Mouse (Mus musculus): ENCODE measurements around the gene Socs2.

The Socs2 gene

DNA sequence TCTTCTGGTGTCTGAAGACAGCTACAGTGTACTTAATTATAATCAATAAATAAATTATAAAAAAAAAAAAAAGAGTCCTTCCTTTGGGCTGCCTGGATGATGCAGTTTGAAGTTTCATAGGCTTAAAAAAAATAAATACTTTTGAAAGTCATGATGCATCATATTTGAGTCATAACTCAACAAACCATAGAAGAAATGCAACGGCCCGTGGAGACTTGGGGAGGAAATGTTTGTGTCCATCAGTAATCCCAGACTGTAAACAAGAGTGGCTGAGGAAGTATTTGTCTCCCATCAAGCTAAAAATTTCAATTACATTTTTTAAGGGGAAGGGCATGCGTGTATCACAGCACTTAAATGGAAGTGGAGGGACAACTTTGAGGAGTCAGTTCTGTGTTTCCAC is 69.2 kb downstream of the Socs2 start:
- DNase-seq (ENCODE audit: low read depth, low spot score): no peak

DNA sequence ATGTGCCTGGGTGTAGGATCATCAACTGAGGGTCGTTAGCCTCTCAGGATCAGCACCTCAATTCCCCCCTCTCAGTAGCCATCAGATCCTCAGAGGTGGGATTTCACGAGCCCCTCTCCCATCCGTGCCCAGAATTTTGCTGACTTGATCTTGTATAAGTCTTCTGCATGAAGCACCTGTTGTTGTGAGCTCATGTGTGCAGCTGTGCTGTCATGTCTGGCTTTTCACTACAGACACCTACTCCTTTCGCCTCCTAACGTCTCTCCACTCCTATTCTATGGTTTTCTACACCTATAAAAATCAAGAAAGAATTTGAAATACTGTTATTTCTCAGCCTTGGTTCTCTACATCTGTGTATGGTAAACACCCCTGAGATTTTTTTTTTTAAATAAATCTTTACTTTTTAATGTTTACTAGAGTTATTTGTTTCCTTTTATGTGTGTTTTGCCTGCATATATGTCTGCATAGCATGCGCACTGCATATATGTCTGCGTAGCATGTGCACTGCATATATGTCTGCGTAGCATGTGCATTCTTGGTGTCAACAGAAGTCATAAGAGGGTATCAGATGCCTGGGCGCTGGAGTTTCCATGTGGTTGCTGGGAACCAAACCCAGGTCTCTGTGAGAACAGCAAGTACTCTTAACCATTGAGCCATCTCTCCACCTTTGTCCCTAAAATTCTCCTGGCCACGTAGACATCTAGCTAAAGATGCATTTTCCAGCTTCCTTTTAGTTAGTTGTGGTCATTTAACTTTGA is 74.0 kb downstream of the Socs2 start:
- DNase-seq (ENCODE audit: low read depth, low spot score): no peak

DNA sequence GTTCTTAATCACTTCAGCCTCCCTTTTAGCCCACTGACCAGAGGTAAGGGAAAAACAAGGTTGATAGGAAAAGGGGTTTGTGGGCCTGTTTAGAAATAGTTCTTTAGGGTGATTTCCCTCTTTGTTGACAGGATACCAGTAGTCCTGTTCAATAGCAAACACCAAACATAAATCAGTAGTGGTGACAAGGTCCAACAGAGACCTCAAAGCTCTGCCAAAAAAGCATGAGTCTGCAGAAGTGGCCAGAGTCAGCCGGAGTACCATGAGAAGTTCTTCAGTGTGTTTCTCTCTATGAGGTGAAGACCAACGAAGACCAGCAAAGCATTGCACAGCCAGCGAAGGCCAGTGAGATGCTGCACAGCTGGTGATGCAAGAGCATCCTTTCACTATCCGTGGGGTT is 76.3 kb downstream of the Socs2 start:
- no peak for DNase-seq (ENCODE audit: low read depth, low spot score)

DNA sequence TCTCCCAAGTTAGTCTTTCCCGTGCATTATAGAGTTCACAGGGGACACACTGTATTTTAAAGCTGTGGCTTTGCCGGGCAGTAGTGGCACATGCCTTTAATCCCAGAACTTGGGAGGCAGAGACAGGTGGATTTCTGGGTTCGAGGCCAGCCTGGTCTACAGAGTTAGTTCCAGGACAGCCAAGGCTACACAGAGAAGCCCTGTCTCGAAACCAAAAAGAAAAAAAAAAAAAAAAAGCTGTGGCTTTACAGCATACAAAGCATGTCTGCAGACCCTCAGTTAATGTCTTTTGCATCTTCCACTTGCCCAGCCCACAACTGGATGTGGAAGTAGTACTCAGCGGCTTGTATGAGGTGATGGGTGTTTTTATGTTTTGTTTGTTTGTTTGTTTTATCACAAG is 79.4 kb downstream of the Socs2 start:
- DNase-seq (ENCODE audit: low read depth, low spot score): no peak

DNA sequence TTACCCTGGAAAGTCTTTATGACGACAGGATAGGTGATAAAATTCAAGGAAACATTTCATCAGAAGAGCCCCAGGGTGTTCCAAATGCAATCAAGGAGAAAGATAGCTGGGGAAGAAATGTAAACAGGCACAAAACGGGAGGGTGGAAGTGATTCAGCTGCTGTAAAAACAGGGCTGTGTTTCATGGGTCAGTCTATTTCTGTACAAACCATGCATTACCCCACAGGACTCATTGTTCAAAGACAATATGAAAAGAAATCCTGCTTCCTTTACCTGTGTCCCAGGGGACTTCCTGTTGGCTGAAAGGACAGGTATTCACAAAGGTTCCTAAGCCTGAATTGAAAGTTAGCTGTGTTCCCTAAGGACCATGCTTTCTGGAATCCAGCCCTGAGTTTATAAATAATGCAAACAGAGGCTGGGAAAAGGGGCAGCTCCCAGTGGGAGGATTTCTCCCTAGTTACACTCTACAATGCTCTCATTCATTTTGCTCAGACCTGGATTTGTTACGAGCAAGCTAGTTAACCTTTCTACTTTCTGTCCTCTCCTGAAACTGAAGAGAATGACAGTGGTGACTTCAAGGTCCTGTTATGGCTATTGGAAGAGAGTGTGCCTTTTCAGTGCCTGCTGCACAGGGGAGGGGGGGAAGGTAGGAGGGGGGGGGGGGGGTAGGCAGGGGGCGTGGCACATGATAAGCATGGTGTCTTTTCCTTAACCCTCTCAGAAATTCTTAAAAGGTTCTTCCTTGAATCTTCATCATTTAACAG is 80.0 kb downstream of the Socs2 start:
- no peak for DNase-seq (ENCODE audit: low read depth, low spot score)
